In genomic region chr11:106622056-106622455, GRCm38 (mm10) we compare ENCODE assay signal across 22 mouse cellular contexts. TPM values are rescaled to one million over a fixed set of nuclear protein-coding genes. Genes with fewer than 3 reads are reported as not detected.
DNase-seq lines count a peak whose midpoint lies in the region; ATAC-seq and TF ChIP-seq lines count a peak whose summit lies in the region.
"Had no signal": no experiment of that assay in that cellular context is flagged by ENCODE, and none has a peak within 500 bp of the region (broad histone marks: within the 10 kb centered on the region; RNA-seq: fewer than 3 reads in every experiment).

No protein-coding gene starts in this region.

- peak overlapping the region; percentile 70 for H3K27ac ChIP-seq in heart, embryonic 11.5 days (ENCODE audit: low read depth, low read length)
- peak overlapping the region; percentile 56 for H3K27ac ChIP-seq in heart, embryonic 15.5 days
- peak overlapping the region; percentile 2; the same call in 1 of the 2 replicates for H3K27ac ChIP-seq in bone marrow, adult 2 months (ENCODE audit: control insufficient read depth, insufficient read depth, low read depth, low read length, poor library complexity)
- H3K27ac ChIP-seq: embryonic facial prominence, embryonic 12.5 days; forebrain, embryonic 15.5 days; hindbrain, embryonic 13.5 days; hindbrain, postnatal 0 days had no signal

- no peak for ATAC-seq in heart, embryonic 11.5 days (replicated peaks; ENCODE audit: insufficient number of reproducible peaks, low FRiP score, low TSS enrichment)
- no peak for ATAC-seq in heart, embryonic 15.5 days (replicated peaks; ENCODE audit: insufficient number of reproducible peaks, insufficient read depth, low FRiP score, low read depth)
- peak; percentile 56 for ATAC-seq in megakaryocyte, adult 5-6 weeks (ENCODE audit: poor library complexity, severe bottlenecking)
- ATAC-seq: activated CD4-positive, CD25-positive, alpha-beta regulatory T cell, adult 4 months; forebrain, embryonic 15.5 days; hindbrain, postnatal 0 days; Patski had no signal

- H3K4me1 ChIP-seq in heart, embryonic 11.5 days (ENCODE audit: control insufficient read depth, insufficient read depth, low read length), result peaks cover 17% of the 10 kb centered on the region
- peaks cover 28% of the 10 kb centered on the region for H3K4me1 ChIP-seq in heart, embryonic 15.5 days (replicated peaks)
- peaks cover 14% of the 10 kb centered on the region for H3K4me1 ChIP-seq in bone marrow, adult 2 months (ENCODE audit: control insufficient read depth, insufficient read depth, low read length)
- H3K4me1 ChIP-seq: embryonic facial prominence, embryonic 12.5 days; forebrain, embryonic 15.5 days; hindbrain, embryonic 13.5 days had no signal

- no peaks in the 10 kb centered on the region for H3K9me3 ChIP-seq in heart, embryonic 11.5 days (replicated peaks; ENCODE audit: control insufficient read depth, low read length)
- H3K9me3 ChIP-seq in heart, embryonic 15.5 days (replicated peaks), result no peaks in the 10 kb centered on the region
- H3K9me3 ChIP-seq: embryonic facial prominence, embryonic 12.5 days; forebrain, embryonic 15.5 days; hindbrain, embryonic 13.5 days had no signal

- H3K9ac ChIP-seq in heart, embryonic 11.5 days (ENCODE audit: low read depth, low read length), result no peak overlapping the region
- no peak overlapping the region for H3K9ac ChIP-seq in heart, embryonic 15.5 days
- H3K9ac ChIP-seq: embryonic facial prominence, embryonic 12.5 days; forebrain, embryonic 15.5 days; hindbrain, embryonic 13.5 days had no signal

- DNase-seq in heart, postnatal 10 days, result no peak
- DNase-seq in heart, postnatal 4 days, result no peak
- no peak for DNase-seq in left cerebral cortex, postnatal 14 days (ENCODE audit: low spot score in 2 of 2)
- no peak for DNase-seq in adipocyte (ENCODE audit: low spot score)
- DNase-seq: adrenal gland, adult 2 months; adrenal gland, postnatal 25 days; cerebellum, adult 2 months; cerebellum, postnatal 14 days; gastrocnemius, postnatal 36 days; kidney, adult 11 months; kidney, adult 9 months had no signal

- no peak for TF ChIP-seq POLR2A in bone marrow, adult 2 months (IDR thresholded peaks at IDR 0.05; ENCODE audit: borderline replicate concordance, control insufficient read depth, low read depth, low read length)

- H3K4me2 ChIP-seq in heart, embryonic 11.5 days, result no peak overlapping the region
- H3K4me2 ChIP-seq in heart, embryonic 15.5 days, result no peak overlapping the region
- H3K4me2 ChIP-seq: embryonic facial prominence, embryonic 12.5 days; forebrain, embryonic 15.5 days; hindbrain, embryonic 13.5 days had no signal

- 74% methylated on average over 8 of the region's 8 CpGs for WGBS in heart, embryonic 11.5 days (ENCODE audit: insufficient replicate concordance)
- 68% methylated on average over 8 of the region's 8 CpGs for WGBS in heart, embryonic 15.5 days
- 8% methylated on average over 8 of the region's 8 CpGs for WGBS in bone marrow, adult 2 months

- no peak for TF ChIP-seq CTCF in bone marrow, adult 2 months (IDR thresholded peaks at IDR 0.05; ENCODE audit: control insufficient read depth, insufficient read depth, low read length)

- no peaks in the 10 kb centered on the region for H3K36me3 ChIP-seq in heart, embryonic 11.5 days (ENCODE audit: control insufficient read depth, insufficient read depth, low read length)
- H3K36me3 ChIP-seq in heart, embryonic 15.5 days, result no peaks in the 10 kb centered on the region
- H3K36me3 ChIP-seq: embryonic facial prominence, embryonic 12.5 days; forebrain, embryonic 15.5 days; hindbrain, embryonic 13.5 days had no signal

- no peak overlapping the region for H3K4me3 ChIP-seq in heart, embryonic 11.5 days (ENCODE audit: low read depth, low read length)
- H3K4me3 ChIP-seq in heart, embryonic 15.5 days, result no peak overlapping the region
- H3K4me3 ChIP-seq in bone marrow, adult 2 months (replicated peaks; ENCODE audit: control insufficient read depth, low read depth, low read length), result no peak overlapping the region
- H3K4me3 ChIP-seq: embryonic facial prominence, embryonic 12.5 days; forebrain, embryonic 15.5 days; hindbrain, embryonic 13.5 days had no signal

- intact Hi-C loops in heart, postnatal 10 days (cut with DNase I), result no loop called here
- intact Hi-C loops in left cerebral cortex, postnatal 14 days (cut with DNase I), result no loop called here

- no peaks in the 10 kb centered on the region for H3K27me3 ChIP-seq in heart, embryonic 11.5 days (ENCODE audit: control insufficient read depth, insufficient read depth, low read length)
- H3K27me3 ChIP-seq in heart, embryonic 15.5 days, result no peaks in the 10 kb centered on the region
- H3K27me3 ChIP-seq: CH12.LX; embryonic facial prominence, embryonic 12.5 days; forebrain, embryonic 15.5 days; hindbrain, embryonic 13.5 days; Patski had no signal

RNA-seq across cellular contexts. Expression of gene Tex2, which starts 8.8 kb away (rescaled TPM):
- 12.3 and 14.9 TPM in 2 replicates for polyA plus RNA-seq in heart, embryonic 11.5 days (2014; fragmentation: Nextera tagmentation; extraction: Ambion mirVana)
- total RNA-seq in heart, postnatal 10 days (2021), result 10 to 100 TPM; 40.1 to 40.3 TPM
- polyA plus RNA-seq in heart, embryonic 15.5 days (2015; fragmentation: Nextera tagmentation; extraction: Ambion mirVana), result 12.0 and 12.7 TPM in 2 replicates
- total RNA-seq in heart, postnatal 4 days (2021), result 10 to 100 TPM; 37.6 to 45.2 TPM
- 9.2 and 19.2 TPM in 2 replicates for polyA plus RNA-seq in bone marrow, adult 2 months (2011; ENCODE audit: insufficient read depth, insufficient read length, low replicate concordance, missing spikeins)
- 27.4 and 30.3 TPM in 2 replicates for total RNA-seq in megakaryocyte, adult 5-6 weeks (2015)
- 39.8 and 43.5 TPM in 2 replicates for total RNA-seq in megakaryocyte, adult 5-6 weeks (2017)
- 100 to 1,000 TPM in 1 of 2 experiments, 10 to 100 TPM in 1; 98.0 to 102 TPM for total RNA-seq in left cerebral cortex, postnatal 14 days (2021)

Comparison
In these comparisons a context has a peak if more than half of its experiments do, and no peak if none do; other contexts are left out.
1. H3K27ac ChIP-seq: peak in every context shown above with its lines; median percentile 70 in heart, embryonic 11.5 days; 56 in heart, embryonic 15.5 days; 2 in bone marrow, adult 2 months.